Mouse (Mus musculus) midbrain, postnatal 0 days (tissue): ENCODE results near the gene Maml3. TPM values are rescaled to one million over a fixed set of nuclear protein-coding genes. Genes with fewer than 3 reads are reported as not detected.

Experiments used
- ATAC-seq: fragments of 200-750 bp; cut with Nextera tagmentation; 2 replicates; pipeline ENCODE4 v1.8.0; 2017; ENCODE audit warnings: moderate number of reproducible peaks, mild to moderate bottlenecking, moderate TSS enrichment, moderate library complexity; ENCODE audit not compliant: low FRiP score
- DNase-seq: peaks from one replicate; pipeline ENCODE4 v3.0.0-alpha.2; 2015; ENCODE audit warnings: low spot score
- H3K27ac ChIP-seq: fragments of 300-500 bp; sonication (generic); 2 replicates; pipeline ENCODE4 v1.5.1; 2014; ENCODE audit warnings: low read depth, mild to moderate bottlenecking, low read length, mixed read lengths
- H3K27me3 ChIP-seq: fragments of 300-500 bp; sonication (generic); 2 replicates; pipeline ENCODE4 v1.6.1; 2014; ENCODE audit warnings: low read length, control low read depth, mixed read lengths; ENCODE audit not compliant: insufficient read depth
- H3K36me3 ChIP-seq: fragments of 300-500 bp; sonication (generic); 2 replicates; pipeline ENCODE4 v1.6.1; 2014; ENCODE audit warnings: low read length, control low read depth, mixed read lengths; ENCODE audit not compliant: insufficient read depth
- H3K4me1 ChIP-seq: fragments of 300-500 bp; sonication (generic); 2 replicates; pipeline ENCODE4 v1.6.1; 2014; ENCODE audit warnings: mild to moderate bottlenecking, control low read depth, antibody characterized with exemption, low read length, mixed read lengths; ENCODE audit not compliant: insufficient read depth
- H3K4me2 ChIP-seq: fragments of 300-500 bp; sonication (generic); 2 replicates; pipeline ENCODE4 v1.6.1; 2014; ENCODE audit warnings: low read depth, mild to moderate bottlenecking, low read length, mixed read lengths; ENCODE audit not compliant: poor library complexity, severe bottlenecking
- H3K4me3 ChIP-seq: fragments of 300-500 bp; sonication (generic); 2 replicates; pipeline ENCODE4 v1.5.1; 2014; ENCODE audit warnings: low read depth, mild to moderate bottlenecking, low read length, moderate library complexity
- H3K9ac ChIP-seq: fragments of 300-500 bp; sonication (generic); replicated peaks from 2 replicates; pipeline ENCODE4 v1.6.1; 2014; ENCODE audit warnings: mild to moderate bottlenecking, low read length, moderate library complexity, mixed read lengths; ENCODE audit not compliant: poor library complexity, severe bottlenecking
- H3K9me3 ChIP-seq: fragments of 300-500 bp; sonication (generic); 2 replicates; pipeline ENCODE4 v1.6.1; 2016; ENCODE audit warnings: low read length, control low read depth
- CTCF ChIP-seq: IDR thresholded peaks from 2 replicates; pipeline ENCODE4 v1.5.1; 2016; ENCODE audit warnings: antibody characterized with exemption, mild to moderate bottlenecking
- WGBS: fragments of 180-500 bp; shearing (Covaris S2); extraction: QIAGEN DNeasy Blood & Tissue Kit; methylation state at CpG from one replicate; pipeline ENCODE4 v1.1.7; 2014; 5-methylcytosine and 5-hydroxymethylcytosine counted together
- polyA plus RNA-seq: library from polyadenylated mRNA; unstranded; fragments of >200 nt; fragmentation: Nextera tagmentation; extraction: Ambion mirVana; gene quantifications from 2 replicates; pipeline ENCODE4 v1.2.1, GENCODE M21; 2015
- total RNA-seq: library from RNA; depleted of rRNA; stranded (reverse); fragments of >200 nt; gene quantifications from 2 replicates; pipeline ENCODE4 v1.2.3, GENCODE M21; 2014

The Maml3 gene
- total and polyA plus RNA-seq, 2 experiments from 2014 or later: 3.9 to 20.2 TPM

DNA sequence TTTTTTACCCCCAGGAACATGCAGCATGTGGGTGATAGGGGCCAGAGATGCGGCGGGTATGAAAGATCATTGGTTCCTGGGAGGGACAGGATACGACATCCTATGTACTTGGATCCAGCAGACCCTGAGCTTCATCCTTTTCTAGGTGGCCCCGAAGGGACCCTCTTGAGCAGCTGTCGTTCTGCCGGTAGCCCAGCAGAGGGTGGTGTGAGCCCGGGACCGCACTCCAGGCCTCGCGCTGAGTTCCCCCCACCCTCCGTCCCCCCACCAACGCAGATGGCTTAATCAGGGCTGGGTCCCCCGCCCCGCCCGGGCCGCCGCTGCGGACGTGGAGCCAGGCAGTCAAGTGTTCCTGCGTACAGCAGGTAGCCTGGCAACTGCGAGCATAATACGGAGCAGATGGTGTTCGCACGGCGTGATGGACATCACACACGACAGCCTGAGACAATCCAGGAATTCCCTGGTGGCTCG is 403.6 kb downstream of the Maml3 start:
- WGBS: under 1% methylated on average over 27 of the region's 27 CpGs
- H3K36me3 ChIP-seq: no peaks in the 10 kb centered on the region
- TF ChIP-seq CTCF: peak; percentile 84
- peak; percentile 96 for DNase-seq
- peak overlapping the region; percentile 21 for H3K4me3 ChIP-seq
- peak overlapping the region; percentile 52 for H3K9ac ChIP-seq
- peak overlapping the region; percentile 89 for H3K27ac ChIP-seq
- ATAC-seq: peak; percentile 93
- no peaks in the 10 kb centered on the region for H3K9me3 ChIP-seq
- H3K4me2 ChIP-seq: peak overlapping the region; percentile 49
- no peaks in the 10 kb centered on the region for H3K27me3 ChIP-seq
- peaks cover 9% of the 10 kb centered on the region for H3K4me1 ChIP-seq

DNA sequence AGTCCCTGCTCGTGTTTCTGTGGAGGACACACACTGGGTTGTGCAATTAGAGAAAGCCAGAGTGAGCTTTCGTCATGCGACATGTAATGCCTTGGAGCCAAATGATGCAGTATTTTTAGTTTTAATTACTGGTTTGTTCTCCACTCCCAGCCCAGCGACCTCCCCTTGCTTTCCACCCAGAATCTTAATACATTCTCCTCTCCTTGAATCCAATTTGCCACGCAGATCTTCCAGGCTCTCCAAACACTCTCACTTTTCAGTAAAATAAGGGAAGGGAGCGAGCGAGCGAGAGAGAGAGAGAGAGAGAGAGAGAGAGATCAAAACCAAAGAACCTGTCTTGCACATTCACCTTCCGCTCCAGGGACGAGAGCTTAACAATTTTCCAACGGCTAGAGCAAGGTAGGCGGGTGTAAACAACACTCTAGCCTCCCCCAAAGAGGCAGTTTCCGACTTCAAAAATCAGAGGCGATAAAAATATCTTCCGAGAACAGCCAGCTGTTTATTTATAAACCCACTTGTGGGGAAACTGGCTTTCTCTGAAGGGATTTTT is 404.1 kb downstream of the Maml3 start:
- ATAC-seq (peak; percentile 26; the same call in 1 of the 2 replicates), DNase-seq (peak; percentile 56)
- no peaks in the 10 kb centered on the region for H3K27me3 ChIP-seq
- WGBS: 5% methylated on average over 15 of the region's 15 CpGs
- H3K9me3 ChIP-seq: no peaks in the 10 kb centered on the region
- TF ChIP-seq CTCF: no peak
- H3K9ac ChIP-seq: peak overlapping the region; percentile 52
- H3K4me1 ChIP-seq: peaks cover 9% of the 10 kb centered on the region
- H3K36me3 ChIP-seq: no peaks in the 10 kb centered on the region
- H3K27ac ChIP-seq: peak overlapping the region; percentile 89
- H3K4me2 ChIP-seq: peak overlapping the region; percentile 49
- H3K4me3 ChIP-seq: peak overlapping the region; percentile 21

DNA sequence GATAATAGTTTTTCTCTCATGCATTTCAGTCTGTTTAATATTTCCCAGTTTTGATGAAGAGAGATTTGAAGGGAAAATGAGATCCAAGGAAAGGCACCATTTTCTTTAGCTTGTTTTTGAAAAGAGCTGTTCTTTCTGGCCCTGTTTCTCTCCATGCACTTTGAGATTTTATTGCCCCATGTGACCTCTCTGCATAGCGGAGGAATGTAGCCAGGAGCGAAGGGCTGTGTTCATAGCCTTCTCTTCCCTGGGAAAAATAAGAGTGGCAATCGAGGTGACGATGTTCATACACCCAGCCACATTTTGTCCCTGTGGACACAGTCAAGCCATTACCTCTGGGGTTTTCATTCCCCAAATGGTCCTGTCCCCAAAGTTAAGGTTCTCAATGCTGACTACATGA is 404.8 kb downstream of the Maml3 start:
- Histone ChIP-seq H3K9me3 (no peaks in the 10 kb centered on the region), H3K27ac (peak overlapping the region; percentile 89), H3K4me2 (0 out of 2 replicates have a peak overlapping the region, but pooled peaks have one; percentile 49), H3K36me3 (no peaks in the 10 kb centered on the region), H3K4me3 (no peak overlapping the region), H3K9ac (no peak overlapping the region), H3K4me1 (peaks cover 9% of the 10 kb centered on the region), H3K27me3 (no peaks in the 10 kb centered on the region)
- DNase-seq (no peak), ATAC-seq (no peak)
- WGBS: 54% methylated on average over 4 of the region's 4 CpGs
- TF ChIP-seq CTCF: no peak

DNA sequence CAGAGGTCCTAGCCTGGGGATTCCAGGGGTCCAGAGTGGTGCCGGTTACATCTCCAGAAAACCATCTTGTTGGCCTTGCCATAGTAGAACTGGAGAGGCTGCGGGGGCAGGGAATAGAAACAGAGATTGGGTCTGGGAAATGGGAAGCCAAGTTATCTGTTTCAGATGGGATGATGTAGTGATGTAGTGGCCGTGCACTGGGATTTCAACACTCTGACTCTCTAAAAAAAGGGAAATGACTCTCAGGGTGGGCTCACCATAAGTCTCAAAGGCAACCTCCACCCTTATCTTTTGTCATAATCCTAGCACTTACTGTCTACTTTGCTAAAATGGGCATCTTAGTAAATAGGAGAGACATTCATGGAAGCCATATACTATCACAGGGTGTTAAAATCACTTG is 406.9 kb downstream of the Maml3 start:
- Histone ChIP-seq H3K9me3 (no peaks in the 10 kb centered on the region), H3K27me3 (no peaks in the 10 kb centered on the region), H3K27ac (no peak overlapping the region), H3K4me2 (no peak overlapping the region), H3K4me3 (no peak overlapping the region), H3K9ac (no peak overlapping the region), H3K4me1 (peaks cover 9% of the 10 kb centered on the region), H3K36me3 (no peaks in the 10 kb centered on the region)
- TF ChIP-seq CTCF: no peak
- no peak for ATAC-seq
- DNase-seq: no peak
- WGBS: 95% methylated on average over 3 of the region's 3 CpGs

DNA sequence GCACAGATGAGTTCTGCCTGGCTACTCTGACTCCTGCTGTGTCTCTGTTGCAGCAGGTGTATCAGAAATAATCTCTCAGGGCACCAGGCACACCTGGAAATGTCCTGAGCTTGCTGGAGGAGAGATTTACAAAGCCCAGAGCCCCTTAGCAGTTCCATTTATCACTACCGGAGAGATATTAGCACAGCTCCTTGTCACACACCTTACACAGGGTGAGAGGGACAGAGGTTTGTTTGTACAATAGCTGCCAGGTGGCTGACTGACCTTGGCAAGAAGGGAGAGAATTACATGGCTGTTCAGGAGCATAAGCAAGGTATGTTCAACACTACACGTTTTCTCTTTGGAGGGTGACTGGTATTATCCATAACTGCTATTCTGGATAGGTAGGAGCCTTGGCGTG is 409.2 kb downstream of the Maml3 start:
- no peak for ATAC-seq
- WGBS: 91% methylated on average over 3 of the region's 3 CpGs

DNA sequence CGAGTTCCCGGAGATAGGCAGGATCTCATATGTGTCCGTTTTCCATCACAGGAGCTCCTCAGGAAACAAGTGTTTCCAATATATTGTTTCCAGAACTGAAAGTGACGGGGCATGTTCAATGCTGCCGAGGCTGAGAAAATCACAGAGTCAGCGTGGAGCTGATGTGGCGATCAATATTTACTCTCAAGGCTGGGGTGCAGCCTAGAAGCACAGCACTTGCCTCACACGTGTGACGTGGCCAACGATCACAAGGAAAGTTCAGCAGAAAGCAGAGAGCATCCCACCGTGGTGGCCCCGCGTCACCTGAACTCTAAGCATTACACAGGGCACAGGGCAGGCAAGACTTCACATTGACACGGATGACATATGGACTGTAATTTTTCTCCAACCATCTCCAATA is 410.3 kb downstream of the Maml3 start:
- ATAC-seq: no peak
- no peak overlapping the region for H3K4me3 ChIP-seq
- H3K4me1 ChIP-seq: no peaks in the 10 kb centered on the region
- no peaks in the 10 kb centered on the region for H3K27me3 ChIP-seq
- no peak for TF ChIP-seq CTCF
- no peak for DNase-seq
- no peak overlapping the region for H3K4me2 ChIP-seq
- no peaks in the 10 kb centered on the region for H3K9me3 ChIP-seq
- H3K36me3 ChIP-seq: peaks cover 6% of the 10 kb centered on the region
- no peak overlapping the region for H3K27ac ChIP-seq
- H3K9ac ChIP-seq: no peak overlapping the region
- WGBS: 89% methylated on average over 14 of the region's 14 CpGs

More for the DNA sequence above, 409.2 kb downstream of the Maml3 start:
- H3K4me1 ChIP-seq: 0 out of 2 replicates have a peak, but pooled peaks cover 4% of the 10 kb centered on the region
- H3K9ac ChIP-seq: no peak overlapping the region
- no peaks in the 10 kb centered on the region for H3K27me3 ChIP-seq
- no peaks in the 10 kb centered on the region for H3K36me3 ChIP-seq
- no peak for TF ChIP-seq CTCF
- H3K9me3 ChIP-seq: no peaks in the 10 kb centered on the region
- H3K4me3 ChIP-seq: no peak overlapping the region
- no peak for DNase-seq
- H3K27ac ChIP-seq: no peak overlapping the region
- H3K4me2 ChIP-seq: no peak overlapping the region
